Mouse (Mus musculus): ENCODE measurements around the gene Gid8.

DNA sequence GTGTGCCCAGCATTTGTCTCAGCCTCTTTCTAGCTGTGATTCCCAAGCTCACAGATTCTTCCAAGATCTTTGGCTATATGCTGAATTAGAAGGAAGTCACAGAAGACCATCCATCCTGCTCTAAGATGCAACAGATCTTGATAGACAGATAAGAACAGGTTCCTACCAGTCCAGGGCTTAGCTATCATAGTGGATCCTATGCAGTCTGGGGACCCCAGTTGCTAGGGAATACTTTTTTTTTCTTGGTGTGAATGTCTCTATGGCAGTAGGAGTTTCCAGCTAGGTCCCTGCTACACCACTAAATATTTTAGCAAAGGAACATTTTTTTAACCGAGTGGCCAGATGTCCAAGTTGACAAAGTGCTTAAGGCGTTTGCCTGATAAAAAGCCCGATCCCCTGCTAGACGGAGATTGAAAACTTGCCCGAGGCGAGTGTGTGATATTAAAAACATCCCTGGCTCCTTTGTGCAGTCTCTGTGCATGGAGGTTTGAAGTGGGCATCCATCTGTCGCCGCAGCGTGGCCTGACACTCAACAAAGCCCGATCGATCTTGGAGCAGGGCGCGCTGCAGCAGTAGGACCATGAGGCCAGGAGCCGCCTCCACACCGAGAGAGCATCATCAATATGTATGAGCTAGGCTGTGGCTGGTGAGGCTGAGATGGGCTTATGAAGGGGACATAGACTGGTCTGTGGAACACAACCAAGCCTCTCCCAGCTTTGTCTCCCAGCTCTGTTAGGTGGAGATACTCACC is 48.8 kb downstream of the Gid8 start:
- TF ChIP-seq JUND (IDR thresholded peaks at IDR 0.05; ENCODE audit: low read depth, low read length) (no peak), NRF1 (IDR thresholded peaks at IDR 0.05; ENCODE audit: insufficient read depth, low read depth, low read length, poor library complexity, severe bottlenecking) (no peak), CTCF (IDR thresholded peaks at IDR 0.05 in 2 of 3, conservative IDR thresholded peaks at IDR 0.05 in 1 of 3; ENCODE audit: control insufficient read depth in 1 of 3, insufficient read depth in 1 of 3, low read depth in 2 of 3, low read length in 3 of 3, poor library complexity in 1 of 3, severe bottlenecking in 1 of 3) (no peak), GATA1 (IDR thresholded peaks at IDR 0.05; ENCODE audit: low read depth, low read length) (no peak), USF1 (IDR thresholded peaks at IDR 0.05; ENCODE audit: low read depth, low read length) (no peak), HCFC1 (IDR thresholded peaks at IDR 0.05; ENCODE audit: low read depth, low read length) (no peak), POLR2AphosphoS2 (IDR thresholded peaks at IDR 0.05; ENCODE audit: low read length) (no peak), GABPA (IDR thresholded peaks at IDR 0.05; ENCODE audit: low read depth, low read length) (no peak), EP300 (IDR thresholded peaks at IDR 0.05; ENCODE audit: low read depth in 1 of 2, low read length in 2 of 2) (no peak), POLR2A (IDR thresholded peaks at IDR 0.05; ENCODE audit: control insufficient read depth in 1 of 2, insufficient read depth in 1 of 2, low read depth in 1 of 2, low read length in 2 of 2, poor library complexity in 1 of 2) (no peak)

All from MEL (cell line).